Mouse (Mus musculus) c-Kit-positive CD71-positive TER-119-positive erythroid progenitor cells, embryonic 14.5 days (primary cell): ENCODE results near the gene Actr3.

ENCODE experiments used
- DNase-seq: peaks from one replicate; pipeline ENCODE4 v3.0.0-alpha.2; 2013; ENCODE audit warnings: low spot score

The Actr3 gene

GRCm38 (mm10) chr1:125351416-125352037, 84.0 kb downstream of the Actr3 start:
- no peak for DNase-seq

GRCm38 (mm10) chr1:125350843-125351242, 84.7 kb downstream of the Actr3 start:
- DNase-seq, result no peak

- no peak for DNase-seq
Measured at GRCm38 (mm10) chr1:125345854-125346253, 89.7 kb downstream of the Actr3 start.

- no peak for DNase-seq
Measured at GRCm38 (mm10) chr1:125345448-125345847, 90.1 kb downstream of the Actr3 start.

GRCm38 (mm10) chr1:125343105-125343504, 92.4 kb downstream of the Actr3 start:
- no peak for DNase-seq
